Mouse (Mus musculus) B cell, adult 2 months (primary cell): ENCODE measurements around the gene Rmnd5a.
"Not testable (repeated sequence)": the region's sequence is repeated elsewhere in the genome, so short reads cannot be mapped to it uniquely, and the experiment has no call there.

Experiments
- DNase-seq, 2 experiments: peaks; one replicate each; pipeline ENCODE4 v3.0.0; 2022

Rmnd5a gene

GRCm38 (mm10) chr6:71440492-71441250 is at the start of gene Rmnd5a:
Gene Rmnd5a (minus strand): TSS chr6:71440637.
- DNase-seq, result peak; percentile 97

- DNase-seq, result no peak
Observed at GRCm38 (mm10) chr6:71487966-71488365, 47.5 kb upstream of the Rmnd5a start.

- no peak for DNase-seq
Observed at GRCm38 (mm10) chr6:71486867-71487266, 46.4 kb upstream of the Rmnd5a start.

- no peak for DNase-seq
Observed at GRCm38 (mm10) chr6:71486226-71486625, 45.8 kb upstream of the Rmnd5a start.

- DNase-seq, result no peak
Observed at GRCm38 (mm10) chr6:71485246-71485645, 44.8 kb upstream of the Rmnd5a start.

GRCm38 (mm10) chr6:71481136-71481535 is 40.7 kb upstream of the Rmnd5a start:
- no peak for DNase-seq

- no peak for DNase-seq
Observed at GRCm38 (mm10) chr6:71480136-71480535, 39.7 kb upstream of the Rmnd5a start.

GRCm38 (mm10) chr6:71479588-71479987 is 39.2 kb upstream of the Rmnd5a start:
- not testable (repeated sequence) for DNase-seq

GRCm38 (mm10) chr6:71478816-71479568 is 38.6 kb upstream of the Rmnd5a start:
- not testable (repeated sequence) for DNase-seq

GRCm38 (mm10) chr6:71476783-71477182 is 36.3 kb upstream of the Rmnd5a start:
- no peak for DNase-seq

- no peak for DNase-seq
Observed at GRCm38 (mm10) chr6:71475604-71476003, 35.2 kb upstream of the Rmnd5a start.

- DNase-seq, result no peak
Observed at GRCm38 (mm10) chr6:71472786-71473185, 32.3 kb upstream of the Rmnd5a start.

- DNase-seq, result no peak
Observed at GRCm38 (mm10) chr6:71471830-71472520, 31.5 kb upstream of the Rmnd5a start.

GRCm38 (mm10) chr6:71469291-71469690 is 28.9 kb upstream of the Rmnd5a start:
- DNase-seq, result no peak

- no peak for DNase-seq
Observed at GRCm38 (mm10) chr6:71467766-71468165, 27.3 kb upstream of the Rmnd5a start.

GRCm38 (mm10) chr6:71465146-71465545 is 24.7 kb upstream of the Rmnd5a start:
- DNase-seq, result no peak

- no peak for DNase-seq
Observed at GRCm38 (mm10) chr6:71457956-71458608, 17.6 kb upstream of the Rmnd5a start.

- DNase-seq, result not testable (repeated sequence)
Observed at GRCm38 (mm10) chr6:71453983-71454739, 13.7 kb upstream of the Rmnd5a start.

- no peak for DNase-seq
Observed at GRCm38 (mm10) chr6:71452792-71453191, 12.4 kb upstream of the Rmnd5a start.

GRCm38 (mm10) chr6:71445560-71445959 is 5.1 kb upstream of the Rmnd5a start:
- no peak for DNase-seq

- DNase-seq, result no peak
Observed at GRCm38 (mm10) chr6:71444756-71445155, 4.3 kb upstream of the Rmnd5a start.

- DNase-seq, result no peak
Observed at GRCm38 (mm10) chr6:71442130-71442529, 1.7 kb upstream of the Rmnd5a start.
